Mouse (Mus musculus) liver, adult 2 months (tissue): Measurements from ENCODE around the gene Upk3a.

Experiments
- CTCF ChIP-seq: fragments of 200-500 bp; IDR thresholded peaks from 2 replicates; pipeline ENCODE4 v1.5.1; 2011; ENCODE audit warnings: low read depth, low read length, control low read depth
- POLR2A ChIP-seq: fragments of 200-500 bp; IDR thresholded peaks from 2 replicates; pipeline ENCODE4 v1.6.1; 2011; ENCODE audit warnings: low read length, control low read depth; ENCODE audit not compliant: insufficient read depth; ENCODE audit errors: extremely low read depth

DNA sequence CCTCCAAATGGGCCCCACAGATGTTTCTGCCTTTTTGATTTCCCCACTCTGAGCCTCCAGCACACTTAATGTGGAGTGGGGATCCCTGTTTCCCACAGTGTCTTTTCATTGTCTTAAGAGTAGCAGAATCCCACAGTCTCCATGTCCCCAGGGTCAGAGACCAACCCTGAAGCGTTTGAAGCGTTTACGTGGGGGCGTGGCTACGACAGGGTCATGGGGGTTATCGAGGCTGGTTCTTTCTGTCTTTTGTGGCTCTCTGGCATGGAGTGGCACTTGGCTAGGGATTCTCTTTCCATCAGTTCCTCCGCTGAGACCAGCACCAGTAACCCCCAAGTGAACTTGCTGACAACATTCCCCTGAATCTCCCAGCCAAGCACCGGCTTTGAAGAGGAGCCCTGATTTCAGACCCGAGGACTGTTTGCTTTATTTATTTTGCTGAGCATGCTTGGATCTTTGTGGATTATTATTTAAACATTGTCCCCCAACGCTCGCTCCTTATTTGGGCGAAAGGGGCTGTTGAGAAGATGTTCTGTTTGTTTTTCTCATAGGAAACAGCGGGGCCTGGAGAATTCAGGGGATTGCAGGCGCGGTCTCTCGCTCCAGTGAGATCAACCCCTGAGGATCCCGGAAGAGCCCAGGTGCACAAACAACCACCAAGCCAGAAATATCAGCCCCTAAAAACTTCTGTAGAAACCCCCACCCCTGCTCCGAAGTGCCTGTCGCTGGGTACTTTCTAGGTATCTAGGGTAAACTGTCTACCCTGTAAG lies 4.9 kb upstream of the Upk3a start:
- TF ChIP-seq CTCF (no peak), POLR2A (no peak)
